Mouse (Mus musculus) erythroblast, embryonic 14.5 days (primary cell): Measurements from ENCODE around the gene Kctd20.

Source experiments
- GATA1 ChIP-seq: IDR thresholded peaks from 2 replicates; pipeline ENCODE4 v1.6.1; 2012; ENCODE audit warnings: low read length, inconsistent platforms, mixed read lengths
- TAL1 ChIP-seq: IDR thresholded peaks from 3 replicates; pipeline ENCODE4 v1.6.1; 2012; ENCODE audit warnings: low read length, inconsistent platforms, mixed read lengths

- no peak for TF ChIP-seq GATA1
- no peak for TF ChIP-seq TAL1
These were observed 30.7 kb upstream of the Kctd20 start for GRCm38 (mm10) chr17:28921086-28921485.
